Mouse (Mus musculus) CH12.LX (cell line): ENCODE measurements around the gene Nav1. TPM values are rescaled to one million over a fixed set of nuclear protein-coding genes. Genes with fewer than 3 reads are reported as not detected.
A peak's percentile ranks its signal among the peaks of the same experiment; 100 is the strongest.

Source experiments
- DNase-seq: peaks from one replicate; pipeline ENCODE4 v3.0.0-alpha.2; 2013; ENCODE audit errors: extremely low read depth
- H3K27ac ChIP-seq: 2 replicates; pipeline ENCODE4 v1.5.1; 2012; ENCODE audit warnings: low read depth, mild to moderate bottlenecking, control low read depth, moderate library complexity; ENCODE audit not compliant: insufficient read depth
- H3K27me3 ChIP-seq: replicated peaks from 2 replicates; pipeline ENCODE3; 2012; ENCODE audit warnings: inconsistent platforms
- H3K36me3 ChIP-seq, 2 experiments: replicated peaks in 1 of 2; 2 replicates each; pipeline versions ENCODE3 to v1.6.1; 2012; ENCODE audit warnings: inconsistent platforms in 1 of 2, low read length in 1 of 2, mild to moderate bottlenecking in 1 of 2, mixed read lengths in 1 of 2, moderate library complexity in 1 of 2; ENCODE audit not compliant: control insufficient read depth in 1 of 2, insufficient read depth in 1 of 2
- H3K4me1 ChIP-seq, 2 experiments: 2 replicates each; pipeline ENCODE4 v1.6.1; 2012; ENCODE audit warnings: inconsistent platforms in 1 of 2, moderate library complexity in 1 of 2; ENCODE audit not compliant: insufficient read depth in 2 of 2, control insufficient read depth in 1 of 2
- H3K4me2 ChIP-seq: 2 replicates; pipeline ENCODE4 v1.6.1; 2012; ENCODE audit warnings: low read depth, mild to moderate bottlenecking, control low read depth; ENCODE audit not compliant: poor library complexity, insufficient read depth, severe bottlenecking
- H3K4me3 ChIP-seq, 3 experiments: fragments of 150-350 bp in 1 of 3; sonication (generic) in 1 of 3; replicated peaks in 1 of 3; 2 replicates each; pipeline versions ENCODE3 to v1.5.1; 2011 to 2012; ENCODE audit warnings: low read depth in 2 of 3, low read length in 2 of 3, mild to moderate bottlenecking in 2 of 3, moderate library complexity in 2 of 3, control low read depth in 1 of 3, improper control_type of control experiment in 1 of 3, inconsistent platforms in 1 of 3, mixed read lengths in 1 of 3; ENCODE audit not compliant: poor library complexity in 1 of 3
- H3K79me2 ChIP-seq: replicated peaks from 2 replicates; pipeline ENCODE4 v1.6.1; 2012; ENCODE audit warnings: mild to moderate bottlenecking, moderate library complexity; ENCODE audit not compliant: control insufficient read depth, poor library complexity, insufficient read depth, severe bottlenecking; ENCODE audit errors: extremely low read depth
- H3K9ac ChIP-seq: 2 replicates; pipeline ENCODE4 v1.6.1; 2012; ENCODE audit warnings: low read depth, mild to moderate bottlenecking, control low read depth, moderate library complexity; ENCODE audit not compliant: insufficient read depth
- H3K9me3 ChIP-seq: replicated peaks from 2 replicates; pipeline ENCODE3; 2012; ENCODE audit warnings: low read length, inconsistent platforms, mixed read lengths
- CHD2 ChIP-seq: IDR thresholded peaks from 2 replicates; pipeline ENCODE4 v1.6.1; 2011; ENCODE audit warnings: low read length, improper control_type of control experiment
- ELF1 ChIP-seq: IDR thresholded peaks from 2 replicates; pipeline ENCODE4 v1.6.1; 2014; ENCODE audit warnings: low read depth, mild to moderate bottlenecking, inconsistent platforms, low read length, improper control_type of control experiment
- GABPA ChIP-seq: IDR thresholded peaks from 2 replicates; pipeline ENCODE4 v1.6.1; 2012; ENCODE audit warnings: low read depth, low read length, improper control_type of control experiment, inconsistent platforms; ENCODE audit not compliant: insufficient replicate concordance
- IRF4 ChIP-seq: IDR thresholded peaks from 2 replicates; pipeline ENCODE4 v1.6.1; 2014; ENCODE audit warnings: low read depth, mild to moderate bottlenecking, inconsistent platforms, low read length, improper control_type of control experiment
- JUN ChIP-seq: IDR thresholded peaks from 2 replicates; pipeline ENCODE4 v1.6.1; 2011; ENCODE audit warnings: low read depth, mild to moderate bottlenecking, low read length, improper control_type of control experiment, moderate library complexity; ENCODE audit not compliant: insufficient read depth
- JUND ChIP-seq: conservative IDR thresholded peaks from 2 replicates; pipeline ENCODE4 v1.6.1; 2011; ENCODE audit warnings: low read depth, low read length, improper control_type of control experiment
- KAT2A ChIP-seq: IDR thresholded peaks from 2 replicates; pipeline ENCODE4 v1.6.1; 2012; ENCODE audit warnings: low read length, improper control_type of control experiment, inconsistent platforms; ENCODE audit not compliant: insufficient replicate concordance
- MAFK ChIP-seq: IDR thresholded peaks from 2 replicates; pipeline ENCODE4 v1.6.1; 2011; ENCODE audit warnings: low read length, improper control_type of control experiment; ENCODE audit not compliant: insufficient replicate concordance
- MAZ ChIP-seq: IDR thresholded peaks from 2 replicates; pipeline ENCODE4 v1.6.1; 2012; ENCODE audit warnings: low read depth, mild to moderate bottlenecking, inconsistent platforms, low read length, improper control_type of control experiment, moderate library complexity
- NELFE ChIP-seq: IDR thresholded peaks from 2 replicates; pipeline ENCODE4 v1.6.1; 2011; ENCODE audit warnings: low read depth, low read length, improper control_type of control experiment
- PAX5 ChIP-seq: IDR thresholded peaks from 2 replicates; pipeline ENCODE4 v1.6.1; 2012; ENCODE audit warnings: low read length, inconsistent platforms, mixed read lengths
- RAD21 ChIP-seq: IDR thresholded peaks from 2 replicates; pipeline ENCODE4 v1.6.1; 2011; ENCODE audit warnings: low read depth, mild to moderate bottlenecking, low read length, improper control_type of control experiment, moderate library complexity
- RCOR1 ChIP-seq: conservative IDR thresholded peaks from 2 replicates; pipeline ENCODE4 v1.6.1; 2012; ENCODE audit warnings: low read depth, mild to moderate bottlenecking, inconsistent platforms, low read length, improper control_type of control experiment
- SIN3A ChIP-seq: IDR thresholded peaks from 2 replicates; pipeline ENCODE4 v1.6.1; 2012; ENCODE audit warnings: low read length, improper control_type of control experiment, inconsistent platforms
- SMC3 ChIP-seq: IDR thresholded peaks from 2 replicates; pipeline ENCODE4 v1.6.1; 2011; ENCODE audit warnings: low read depth, low read length, improper control_type of control experiment
- TBP ChIP-seq: conservative IDR thresholded peaks from 2 replicates; pipeline ENCODE4 v1.6.1; 2011; ENCODE audit warnings: low read depth, low read length, improper control_type of control experiment
- TCF12 ChIP-seq: IDR thresholded peaks from 2 replicates; pipeline ENCODE4 v1.6.1; 2014; ENCODE audit warnings: low read depth, mild to moderate bottlenecking, inconsistent platforms, low read length, improper control_type of control experiment
- UBTF ChIP-seq: IDR thresholded peaks from 2 replicates; pipeline ENCODE4 v1.6.1; 2012; ENCODE audit warnings: low read depth, mild to moderate bottlenecking, inconsistent platforms, low read length, improper control_type of control experiment, moderate library complexity
- USF1 ChIP-seq: IDR thresholded peaks from 2 replicates; pipeline ENCODE4 v1.6.1; 2014; ENCODE audit warnings: low read depth, mild to moderate bottlenecking, inconsistent platforms, low read length, improper control_type of control experiment
- ZNF384 ChIP-seq: IDR thresholded peaks from 2 replicates; pipeline ENCODE4 v1.6.1; 2012; ENCODE audit warnings: low read depth, low read length, improper control_type of control experiment, inconsistent platforms
- dilution Hi-C: fragments of 300-500 bp; cut with MboI; formaldehyde crosslinking; loops from 2 replicates; pipeline ENCODE4 v1.14.3; 2020; ENCODE audit warnings: low sequenced_read_pairs; ENCODE audit not compliant: extremely low pct_unique_long_range_greater_than_20kb, extremely low pct_ligation_motif_present
- in situ Hi-C: fragments of 300-500 bp; cut with MboI; formaldehyde crosslinking; loops from 3 replicates; pipeline ENCODE4 v1.14.3; 2019; ENCODE audit warnings: low sequenced_read_pairs, low pct_ligation_motif_present, low pct_unique_long_range_greater_than_20kb, mixed read lengths
- polyA plus RNA-seq: library from polyadenylated mRNA; unstranded; fragments of >175 nt; gene quantifications from 2 replicates; pipeline ENCODE4 v1.2.1, GENCODE M21; 2012; ENCODE audit warnings: low read depth; ENCODE audit not compliant: insufficient read length
- total RNA-seq, 2 experiments: library from RNA; depleted of rRNA; stranded (reverse); fragments of 300-350 nt in 1 of 2; fragments of >200 nt in 1 of 2; gene quantifications; 2 replicates each; pipeline ENCODE4 v1.2.3; 2012 to 2014

The Nav1 gene
- total and polyA plus RNA-seq, 3 experiments: 0.21 to 0.56 TPM; not detected in 1

GRCm38 (mm10) chr1:135514913-135515632 lies 92.0 kb downstream of the Nav1 start:
- Histone ChIP-seq H3K9ac (no peak overlapping the region), H3K4me1 (peaks cover 10 to 57% of the 10 kb centered on the region in 2 experiments), H3K36me3 (no peaks in the 10 kb centered on the region), H3K27me3 (no peaks in the 10 kb centered on the region), H3K4me2 (no peak overlapping the region), H3K4me3 (no peak overlapping the region), H3K79me2 (no peaks in the 10 kb centered on the region), H3K27ac (no peak overlapping the region), H3K9me3 (no peaks in the 10 kb centered on the region)
- dilution Hi-C loops (no loop called here), in situ Hi-C loops (no loop called here)
- TF ChIP-seq GABPA (no peak), JUND (no peak), NELFE (no peak), ZNF384 (no peak), RCOR1 (no peak), TBP (no peak), UBTF (no peak)
- DNase-seq: no peak

DNA sequence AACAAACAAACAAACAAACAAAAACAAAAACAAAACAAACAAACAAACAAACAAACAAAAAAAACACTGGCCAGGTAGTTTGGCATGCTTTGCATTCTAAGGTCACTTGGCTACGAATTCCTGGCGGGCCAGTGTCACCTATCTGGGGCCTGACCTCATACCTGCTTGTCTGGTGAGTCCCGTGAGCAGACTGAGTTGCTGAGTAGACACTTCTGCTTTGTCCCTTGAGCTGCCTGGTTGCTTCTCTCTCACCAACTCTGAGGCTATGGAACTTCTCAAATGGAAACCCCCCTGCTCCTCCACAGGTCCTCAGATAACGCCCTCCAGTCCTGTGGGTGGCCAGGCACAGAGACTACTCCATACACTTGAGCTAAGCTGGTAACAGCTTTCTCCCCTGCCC lies 93.0 kb downstream of the Nav1 start:
- no peak for DNase-seq
- Histone ChIP-seq H3K4me3 (no peak overlapping the region), H3K4me2 (no peak overlapping the region), H3K27ac (no peak overlapping the region), H3K79me2 (no peaks in the 10 kb centered on the region), H3K27me3 (no peaks in the 10 kb centered on the region), H3K9ac (no peak overlapping the region), H3K4me1 (peaks cover 13 to 63% of the 10 kb centered on the region in 2 experiments), H3K36me3 (no peaks in the 10 kb centered on the region), H3K9me3 (no peaks in the 10 kb centered on the region)
- in situ Hi-C loops (no loop called here), dilution Hi-C loops (no loop called here)
- TF ChIP-seq MAFK (peak; percentile 69; the same call in 1 of the 2 replicates), RAD21 (no peak), PAX5 (no peak), SMC3 (no peak), ELF1 (no peak), USF1 (no peak)

DNA sequence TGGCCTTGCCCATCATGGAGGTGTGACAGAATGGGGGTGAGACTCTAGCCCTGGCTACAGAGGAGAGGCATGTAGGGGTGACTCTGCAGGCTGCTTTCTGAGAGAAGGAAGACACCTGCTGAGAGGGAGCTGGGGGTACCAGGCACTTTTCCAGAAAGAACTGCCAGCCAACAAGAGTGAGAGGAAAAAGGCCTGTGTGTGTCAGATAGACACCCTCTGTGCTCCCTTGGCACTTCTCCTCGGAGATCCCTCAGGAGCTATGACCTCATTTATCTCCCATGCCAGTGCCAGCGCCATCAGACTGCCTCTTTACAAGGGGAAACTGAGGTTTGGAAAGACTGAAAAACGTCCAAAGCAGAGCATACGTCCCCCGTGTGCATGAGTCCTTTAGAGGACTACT lies 93.6 kb downstream of the Nav1 start:
- no peaks in the 10 kb centered on the region for H3K36me3 ChIP-seq
- TF ChIP-seq SMC3 (no peak), CHD2 (no peak), RCOR1 (no peak), IRF4 (no peak), GABPA (no peak), TCF12 (no peak), MAZ (no peak), KAT2A (no peak), ELF1 (no peak), SIN3A (no peak), JUN (no peak)
- H3K9ac ChIP-seq: no peak overlapping the region
- H3K4me1 ChIP-seq: peaks cover 13 to 69% of the 10 kb centered on the region in 2 experiments
- DNase-seq: no peak
- dilution Hi-C loops: no loop called here
- H3K9me3 ChIP-seq: no peaks in the 10 kb centered on the region
- no peaks in the 10 kb centered on the region for H3K79me2 ChIP-seq
- in situ Hi-C loops: no loop called here
- no peak overlapping the region for H3K4me2 ChIP-seq
- H3K27ac ChIP-seq: no peak overlapping the region
- H3K27me3 ChIP-seq: no peaks in the 10 kb centered on the region
- H3K4me3 ChIP-seq: no peak overlapping the region
